Mouse (Mus musculus): ENCODE measurements at regions not wholly inside any gene's neighbourhood (a gene's known extent, or its start where the extent isn't known, plus 50 kb on each side); places are given as distances from the start of the nearest gene placed in this dataset.

- no peak for DNase-seq (ENCODE audit: low spot score)
Observed at GRCm38 (mm10) chr16:90335499-90335898, 50.3 kb upstream of the Hunk start.

- peak; percentile 31 for DNase-seq (ENCODE audit: low spot score)
Observed at GRCm38 (mm10) chr16:90333876-90334825, 49.8 kb upstream of the Scaf4 start.
